Mouse (Mus musculus) embryo, embryonic 10 days (tissue): ENCODE results near the gene Slc26a1.

ENCODE experiments used
- DNase-seq: peaks from one replicate; pipeline ENCODE4 v3.0.0-alpha.2; 2015; ENCODE audit warnings: low spot score

Slc26a1 gene

GRCm38 (mm10) chr5:108691152-108691551, 15.8 kb upstream of the Slc26a1 start:
- no peak for DNase-seq

- no peak for DNase-seq
Observed at GRCm38 (mm10) chr5:108689091-108689490, 13.7 kb upstream of the Slc26a1 start.

GRCm38 (mm10) chr5:108680871-108681270, 5.5 kb upstream of the Slc26a1 start:
- no peak for DNase-seq

GRCm38 (mm10) chr5:108679909-108680308, 4.5 kb upstream of the Slc26a1 start:
- DNase-seq = no peak

GRCm38 (mm10) chr5:108678296-108678854, 3.0 kb upstream of the Slc26a1 start:
- no peak for DNase-seq

- DNase-seq = peak; percentile 85
Observed at GRCm38 (mm10) chr5:108677605-108678295, 2.4 kb upstream of the Slc26a1 start.

GRCm38 (mm10) chr5:108676772-108677498, 1.6 kb upstream of the Slc26a1 start:
- DNase-seq = peak; percentile 36

- DNase-seq = no peak
Observed at GRCm38 (mm10) chr5:108674624-108675023, 745 bp downstream of the Slc26a1 start.

- DNase-seq = no peak
Observed at GRCm38 (mm10) chr5:108671757-108672156, 3.6 kb downstream of the Slc26a1 start.

- peak; percentile 65 for DNase-seq
Observed at GRCm38 (mm10) chr5:108670785-108671184, 4.6 kb downstream of the Slc26a1 start.

- DNase-seq = no peak
Observed at GRCm38 (mm10) chr5:108669986-108670385, 5.4 kb downstream of the Slc26a1 start.

- DNase-seq = peak; percentile 89
Observed at GRCm38 (mm10) chr5:108668977-108669936, 6.1 kb downstream of the Slc26a1 start, which contains the start of gene Dgkq. Gene Dgkq (minus strand): TSS chr5:108669672.

- no peak for DNase-seq
Observed at GRCm38 (mm10) chr5:108668387-108668932, 6.9 kb downstream of the Slc26a1 start.

- no peak for DNase-seq
Observed at GRCm38 (mm10) chr5:108667370-108667769, 8.0 kb downstream of the Slc26a1 start.

GRCm38 (mm10) chr5:108665066-108665465, 10.3 kb downstream of the Slc26a1 start:
- no peak for DNase-seq

- DNase-seq = no peak
Observed at GRCm38 (mm10) chr5:108662772-108663171, 12.6 kb downstream of the Slc26a1 start.

- peak; percentile 97 for DNase-seq
Observed at GRCm38 (mm10) chr5:108660632-108661268, 14.6 kb downstream of the Slc26a1 start.

- DNase-seq = no peak
Observed at GRCm38 (mm10) chr5:108659698-108660631, 15.4 kb downstream of the Slc26a1 start, which contains the start of gene Idua. Gene Idua (plus strand): TSS chr5:108660331.

- DNase-seq = no peak
Observed at GRCm38 (mm10) chr5:108658611-108659010, 16.8 kb downstream of the Slc26a1 start.

GRCm38 (mm10) chr5:108657406-108657805, 18.0 kb downstream of the Slc26a1 start:
- no peak for DNase-seq
